Mouse (Mus musculus) urinary bladder, postnatal 14 days (tissue): ENCODE measurements around the gene Ndufv2.
A peak's percentile ranks its signal among the peaks of the same experiment; 100 is the strongest.
"Not testable (repeated sequence)": the region's sequence is repeated elsewhere in the genome, so short reads cannot be mapped to it uniquely, and the experiment has no call there.

Source experiments
- DNase-seq: peaks from one replicate; pipeline ENCODE4 v3.0.0; 2021; ENCODE audit warnings: low spot score

Gene Ndufv2

DNA sequence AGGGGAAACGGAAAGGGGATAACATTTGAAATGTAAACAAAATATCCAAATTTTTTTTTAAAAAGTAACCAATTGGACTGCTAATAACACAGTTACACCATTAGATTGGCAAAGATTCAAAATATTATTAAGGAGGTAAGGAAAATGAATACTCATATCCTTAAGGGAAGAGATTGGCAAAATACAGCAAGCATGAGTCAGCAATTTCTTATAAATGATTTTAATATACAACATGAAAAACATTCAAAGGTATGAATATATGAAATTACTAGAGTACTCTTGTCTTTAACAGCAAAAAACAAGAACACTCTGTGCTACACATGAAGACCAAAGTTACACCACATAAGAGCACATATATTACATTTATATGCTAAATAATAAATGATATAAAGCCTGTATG lies 16.3 kb downstream of the Ndufv2 start:
- no peak for DNase-seq

DNA sequence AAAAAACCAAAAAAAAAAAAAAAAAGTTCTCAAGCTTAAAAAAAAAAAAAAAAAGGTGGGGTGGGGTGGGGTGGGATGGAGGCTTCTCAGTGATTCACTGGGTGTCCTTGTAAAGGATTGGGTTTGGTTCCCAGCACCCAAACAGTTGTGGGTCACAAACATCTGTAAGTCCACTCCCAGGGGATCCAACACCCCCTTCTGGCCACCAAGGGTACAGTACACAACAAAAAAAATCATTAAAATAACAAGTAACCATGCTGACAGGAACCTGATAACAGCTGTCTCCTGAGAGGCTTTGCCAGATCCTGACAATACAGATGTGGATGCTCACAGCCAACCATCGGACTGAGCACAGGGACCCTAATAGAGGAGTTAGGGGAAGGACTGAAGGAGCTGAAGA lies 16.9 kb downstream of the Ndufv2 start:
- no peak for DNase-seq

DNA sequence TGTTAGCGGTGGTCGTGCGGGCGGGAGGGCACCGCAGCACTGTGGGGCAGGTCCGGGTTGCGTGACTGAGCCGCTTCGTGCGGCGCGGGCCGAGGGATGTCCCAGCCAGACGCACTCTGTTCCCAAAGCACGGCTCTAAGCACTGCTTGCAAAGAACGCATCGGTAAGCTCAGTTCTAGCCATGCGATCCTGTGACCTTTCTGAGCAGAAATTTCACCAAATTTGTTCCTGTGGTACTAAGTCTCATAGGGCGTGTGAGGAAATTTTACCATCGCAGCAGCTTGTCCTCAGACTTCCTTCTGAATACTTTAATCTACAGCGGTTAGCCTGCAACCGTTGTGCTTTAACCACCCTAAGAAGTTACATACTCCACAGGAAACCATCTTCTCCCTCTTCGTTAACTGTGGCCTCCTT lies 23.9 kb downstream of the Ndufv2 start:
- no peak for DNase-seq

DNA sequence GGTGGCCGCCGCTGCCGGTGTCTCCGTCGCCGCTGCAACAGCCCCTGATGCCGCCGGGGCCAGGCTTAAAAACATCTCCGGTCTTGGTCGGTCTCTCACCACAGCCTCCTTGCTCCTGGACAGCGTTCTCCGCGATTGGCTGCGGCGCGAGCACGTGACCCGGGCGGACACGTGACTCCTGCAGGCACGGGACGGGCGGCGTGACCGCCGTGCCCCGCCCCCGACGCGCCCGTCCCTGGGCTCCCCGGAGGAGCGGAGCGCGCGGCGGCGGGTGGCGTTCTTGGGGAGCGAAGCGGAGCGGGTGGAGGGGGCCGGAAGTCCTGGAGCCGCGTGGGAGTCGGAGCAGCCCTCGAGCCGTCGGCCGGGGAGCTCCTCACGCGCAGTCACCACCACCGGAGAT lies 24.4 kb downstream of the Ndufv2 start, which contains the start of gene Ankrd12:
Gene Ankrd12 (minus strand): TSS at position 156 of the 400 bp plus-strand sequence.
- peak; percentile 95 for DNase-seq

DNA sequence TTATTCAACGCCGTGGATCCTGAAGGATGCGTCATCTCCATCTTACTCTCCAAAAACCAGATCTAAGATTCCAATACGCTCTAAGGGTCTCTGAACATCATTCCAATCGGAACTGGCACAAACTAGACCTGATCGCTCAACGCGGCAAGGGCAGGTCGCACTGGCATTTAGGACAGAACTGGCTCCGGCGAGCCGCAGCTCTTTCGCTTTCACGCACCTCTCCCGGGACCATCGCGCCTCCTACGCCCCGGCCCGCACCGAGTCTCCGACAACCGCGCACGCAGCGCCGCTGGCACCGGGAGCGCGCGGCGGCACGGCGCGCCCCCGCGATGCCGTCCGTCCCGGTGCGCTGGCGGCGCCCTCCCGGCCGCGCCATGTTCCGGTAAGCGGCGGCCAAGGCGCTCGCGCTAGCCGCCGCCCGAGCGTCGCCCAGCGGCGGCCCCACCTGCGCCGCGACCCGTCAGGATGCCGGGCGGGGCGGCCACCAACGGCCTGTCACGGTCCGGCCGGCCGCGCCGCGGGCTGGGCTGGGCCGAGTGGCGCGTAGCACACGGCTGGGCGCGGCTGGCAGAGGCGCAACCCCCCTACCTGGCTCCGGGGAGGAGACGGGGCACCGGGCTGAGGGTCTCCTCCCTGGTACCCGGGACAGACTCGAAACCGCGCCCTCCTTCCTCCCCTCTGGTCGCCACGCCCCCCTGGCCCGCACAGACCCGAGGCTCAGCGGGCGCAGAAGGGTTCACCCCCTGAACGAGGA lies 25.0 kb downstream of the Ndufv2 start:
- peak; percentile 24 for DNase-seq

DNA sequence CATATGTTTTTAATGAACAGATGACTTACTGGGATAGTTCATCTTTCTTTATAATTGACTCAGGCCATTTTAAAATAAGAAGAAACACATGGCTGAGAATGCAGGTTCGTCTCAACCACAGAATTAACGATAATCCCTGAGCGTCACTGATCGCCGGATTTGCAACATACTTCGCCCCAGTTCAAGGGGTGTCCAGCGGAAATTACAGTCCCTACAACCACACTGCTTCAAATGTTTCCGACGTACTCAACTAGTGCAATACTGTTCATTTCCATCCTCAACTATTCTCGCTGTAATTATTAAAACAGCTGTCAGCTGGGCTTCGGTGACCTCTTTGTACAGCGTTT lies 25.6 kb downstream of the Ndufv2 start:
- no peak for DNase-seq

DNA sequence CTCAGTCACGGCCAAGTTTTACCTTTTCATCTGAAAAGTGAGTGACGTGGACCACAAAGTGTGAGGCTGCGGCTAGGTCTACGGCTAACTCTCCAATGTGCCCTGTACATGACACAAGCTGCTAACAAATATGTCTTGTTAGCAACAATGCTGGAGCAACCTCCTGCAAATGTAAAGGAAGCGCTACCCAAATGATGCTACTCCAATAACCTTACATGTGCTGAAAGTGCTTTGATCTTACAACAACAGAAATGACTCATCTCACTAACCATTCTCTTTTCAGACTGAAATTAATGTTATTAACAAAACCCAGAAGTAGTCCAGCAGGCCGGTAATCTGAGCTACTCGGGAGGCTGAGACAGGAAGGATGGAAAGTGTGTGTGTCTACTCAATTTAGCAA lies 27.4 kb downstream of the Ndufv2 start:
- DNase-seq, result no peak

DNA sequence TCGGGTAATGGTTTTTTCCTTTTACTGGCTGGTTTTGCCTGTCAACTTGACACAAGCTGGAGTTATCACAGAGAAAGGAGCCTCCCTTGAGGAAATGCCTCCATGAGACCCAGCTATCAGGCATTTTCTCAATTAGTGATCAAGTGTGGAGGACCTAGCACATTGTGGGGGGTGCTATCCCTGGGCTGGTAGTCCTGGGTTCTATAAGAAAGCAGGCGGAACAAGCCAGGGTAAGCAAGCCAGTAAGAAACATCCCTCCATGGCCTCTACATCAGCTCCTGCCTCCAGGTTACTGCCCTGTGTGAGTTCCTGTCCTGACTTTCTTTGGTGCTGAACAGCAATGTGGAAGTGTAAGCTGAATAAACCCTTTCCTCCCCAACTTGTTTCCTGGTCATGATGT lies 32.3 kb downstream of the Ndufv2 start:
- DNase-seq, result not testable (repeated sequence)

DNA sequence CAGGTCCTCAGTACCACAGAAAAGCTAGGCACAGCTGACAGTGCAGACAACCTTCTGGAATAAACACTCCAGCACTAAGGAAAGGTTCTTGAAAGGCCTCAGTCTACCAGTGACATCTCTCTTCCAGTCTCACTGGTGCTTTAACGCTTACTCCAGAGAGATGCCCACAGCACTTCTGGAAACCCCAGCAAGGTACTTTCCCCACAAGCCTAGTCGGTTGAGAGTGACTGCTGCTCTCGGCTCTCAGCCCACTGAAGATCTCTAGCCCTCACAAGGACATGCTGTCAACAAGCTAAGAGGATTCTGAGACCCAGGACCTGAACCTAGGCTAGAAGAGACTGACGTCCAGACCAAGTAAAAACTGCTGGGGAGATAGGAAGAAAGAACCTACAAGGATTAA lies 36.2 kb downstream of the Ndufv2 start:
- no peak for DNase-seq

DNA sequence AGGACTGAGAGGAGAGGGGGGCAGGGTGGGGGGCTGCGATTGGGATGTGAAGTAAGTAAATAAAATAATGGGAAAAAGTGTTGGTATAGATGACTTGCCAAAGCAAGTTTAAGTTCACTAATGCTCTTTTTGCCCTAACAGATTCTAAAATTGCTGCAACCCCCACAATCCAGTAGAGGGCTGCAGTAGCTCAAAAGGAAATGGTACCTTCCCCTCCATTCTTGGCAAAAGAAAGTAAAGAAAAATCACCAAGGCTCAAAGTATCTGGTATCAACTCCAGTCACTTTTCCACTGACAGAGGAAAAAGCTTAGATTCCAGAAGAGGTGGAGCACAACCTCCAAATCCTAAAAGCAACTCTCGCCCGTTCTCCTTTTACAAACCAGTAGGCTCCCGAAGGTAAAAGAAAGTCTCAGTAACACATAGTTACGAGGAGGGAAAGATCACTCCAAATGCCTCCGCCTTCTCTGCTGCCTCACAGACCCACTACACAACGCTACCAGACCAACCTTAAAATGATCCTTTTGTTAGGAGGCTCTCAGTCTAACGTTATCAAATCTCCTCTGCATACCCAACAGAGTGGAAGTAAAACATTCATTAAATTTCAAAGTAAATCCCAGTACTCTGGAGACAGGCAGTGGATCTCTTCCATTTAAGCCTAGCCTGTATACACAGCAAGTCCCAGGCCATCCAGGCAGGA lies 40.0 kb downstream of the Ndufv2 start:
- DNase-seq, result no peak

DNA sequence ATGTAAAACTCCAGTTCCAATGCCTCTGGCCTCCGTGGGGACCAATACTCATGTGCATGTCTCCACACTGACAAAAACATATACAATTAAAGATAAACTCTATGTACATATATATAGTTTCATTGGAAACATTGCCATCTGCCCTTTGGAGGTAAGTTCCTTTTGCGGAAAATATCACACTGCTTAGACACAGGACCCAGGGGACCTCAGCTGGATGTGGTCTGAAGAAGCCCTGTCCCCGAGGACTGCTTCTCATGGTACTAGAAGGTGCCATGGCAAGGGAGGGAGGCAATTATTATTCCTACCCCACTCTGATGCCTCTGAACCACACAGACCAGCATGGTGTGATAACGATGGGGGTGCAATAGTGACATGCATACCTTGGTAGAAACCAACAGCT lies 43.2 kb downstream of the Ndufv2 start:
- DNase-seq, result no peak

DNA sequence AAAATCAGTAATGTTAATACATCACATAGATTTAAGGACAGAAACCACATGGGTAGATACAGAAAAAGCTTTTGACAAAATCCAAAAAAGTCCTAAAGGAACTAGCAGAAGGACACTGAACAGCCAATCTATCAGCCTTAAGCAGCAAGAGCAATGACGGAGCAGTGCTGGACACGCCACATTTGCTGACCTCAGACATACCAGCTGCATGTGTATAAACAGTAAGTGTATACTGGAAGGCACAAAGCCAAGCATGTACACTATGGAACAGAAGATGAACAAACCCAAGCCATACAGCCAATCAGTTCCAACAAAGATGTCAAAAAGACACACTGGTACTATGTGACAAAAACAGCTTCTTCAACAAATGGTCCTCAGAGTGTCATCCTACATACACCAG lies 44.2 kb downstream of the Ndufv2 start:
- DNase-seq, result no peak

DNA sequence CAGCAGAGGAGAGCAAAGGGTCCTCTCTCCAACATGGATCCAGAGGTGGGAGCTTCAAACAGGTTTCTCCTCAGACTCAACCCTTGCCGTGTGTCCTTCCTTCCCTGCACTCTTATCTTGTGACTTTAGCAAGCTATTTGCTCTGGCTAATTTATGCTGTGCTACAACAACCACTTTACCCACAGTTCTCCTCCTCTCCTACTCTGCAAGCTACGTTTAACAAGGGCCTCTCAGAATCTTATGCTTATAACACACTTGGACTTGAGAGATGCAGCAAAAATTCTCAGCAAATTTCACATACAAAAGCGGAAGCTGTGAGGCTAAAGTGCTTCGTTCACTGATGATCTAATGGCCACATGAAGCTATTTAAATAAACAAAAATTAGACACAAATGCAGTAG lies 48.0 kb downstream of the Ndufv2 start:
- DNase-seq, result no peak

DNA sequence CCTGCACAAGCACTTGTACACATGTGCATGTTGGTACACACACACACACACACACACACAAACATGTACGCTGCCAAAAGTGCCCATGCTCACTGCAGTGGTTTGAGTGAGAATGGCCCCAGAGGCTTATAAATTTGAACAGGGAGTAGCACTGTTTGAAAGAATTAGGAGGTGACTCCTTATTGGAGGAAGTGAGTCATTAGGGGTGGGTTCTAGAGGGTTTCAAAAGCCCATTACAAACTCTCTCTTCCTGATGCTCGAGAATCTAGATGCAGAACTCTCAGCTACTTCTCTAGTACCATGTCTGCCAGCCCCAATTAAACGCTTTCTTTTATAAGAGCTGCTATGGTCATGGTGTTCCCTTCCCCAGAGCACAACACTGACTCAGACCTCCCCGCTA lies 52.6 kb downstream of the Ndufv2 start:
- DNase-seq, result no peak

DNA sequence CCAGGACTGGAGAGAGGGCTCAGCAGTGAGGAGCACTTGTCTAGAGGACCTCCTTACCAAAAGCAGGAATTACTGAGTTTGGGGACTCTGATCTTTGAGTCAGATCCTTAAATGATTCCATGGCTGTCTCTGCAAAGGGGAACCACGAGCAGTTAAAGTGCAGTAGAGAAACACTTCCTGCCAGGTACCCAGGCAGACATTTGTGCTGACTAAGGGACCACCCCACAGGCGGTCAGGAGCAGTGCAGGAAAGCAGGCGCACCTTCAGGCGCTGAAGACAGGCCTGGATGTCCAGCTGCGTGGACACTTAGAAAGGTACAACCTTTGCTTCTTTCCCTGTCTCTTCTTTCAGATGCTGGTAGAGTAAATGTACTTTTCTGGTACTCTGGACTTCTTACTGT lies 53.2 kb downstream of the Ndufv2 start:
- no peak for DNase-seq

DNA sequence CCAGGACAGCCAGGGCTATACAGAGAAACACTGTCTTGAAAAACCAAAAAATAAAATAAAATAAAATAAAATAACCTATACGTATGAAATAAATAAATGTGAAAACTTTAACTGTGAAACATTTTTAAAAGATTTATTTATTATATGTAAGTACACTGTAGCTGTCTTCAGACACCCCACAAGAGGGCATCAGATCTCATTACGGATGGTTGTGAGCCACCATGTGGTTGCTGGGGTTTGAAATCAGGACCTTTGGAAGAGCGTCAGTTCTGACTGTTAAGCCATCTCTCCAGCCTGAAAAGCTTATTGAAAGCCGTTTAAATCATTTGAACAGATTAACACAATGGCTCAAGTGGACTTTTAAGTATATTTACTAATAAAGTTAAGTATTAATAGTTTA lies 57.7 kb downstream of the Ndufv2 start:
- not testable (repeated sequence) for DNase-seq

DNA sequence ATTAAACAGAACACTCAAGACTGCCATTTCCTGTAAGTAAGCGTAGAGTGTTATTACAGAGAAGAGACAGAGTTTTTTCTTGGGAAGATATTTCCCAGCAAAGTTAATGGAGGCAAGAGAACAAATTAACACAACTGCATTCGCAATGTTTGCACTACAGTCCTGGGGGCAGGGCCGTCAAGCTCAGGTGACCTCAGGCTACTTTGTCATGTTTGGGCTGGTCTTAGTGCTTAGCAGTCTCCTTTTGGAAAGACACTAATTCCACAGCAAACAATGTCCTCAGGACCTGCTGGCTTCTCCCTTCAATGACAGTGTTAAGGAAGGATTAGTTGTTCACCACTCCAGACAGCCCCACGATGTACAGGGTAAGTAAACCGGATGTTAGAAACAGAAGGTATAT lies 60.3 kb downstream of the Ndufv2 start:
- no peak for DNase-seq

DNA sequence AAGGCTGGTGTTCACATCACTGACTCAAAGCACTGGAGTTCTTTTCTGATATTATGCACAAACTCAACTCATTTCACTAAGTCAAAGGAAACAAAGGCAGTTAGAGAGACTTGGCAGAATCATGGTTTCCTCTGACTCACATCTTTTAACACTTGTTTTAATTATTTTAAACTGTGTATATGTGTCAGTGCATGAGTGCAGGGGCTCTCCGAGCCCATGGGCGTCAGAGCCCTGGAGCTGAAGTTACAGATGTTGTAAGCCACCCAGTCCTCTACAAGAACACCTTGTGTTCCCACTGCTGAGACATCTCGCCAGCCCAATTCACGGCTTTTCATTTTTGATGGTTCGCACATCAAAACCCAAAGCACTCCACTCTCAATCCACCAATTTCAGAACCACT lies 68.1 kb downstream of the Ndufv2 start:
- no peak for DNase-seq

DNA sequence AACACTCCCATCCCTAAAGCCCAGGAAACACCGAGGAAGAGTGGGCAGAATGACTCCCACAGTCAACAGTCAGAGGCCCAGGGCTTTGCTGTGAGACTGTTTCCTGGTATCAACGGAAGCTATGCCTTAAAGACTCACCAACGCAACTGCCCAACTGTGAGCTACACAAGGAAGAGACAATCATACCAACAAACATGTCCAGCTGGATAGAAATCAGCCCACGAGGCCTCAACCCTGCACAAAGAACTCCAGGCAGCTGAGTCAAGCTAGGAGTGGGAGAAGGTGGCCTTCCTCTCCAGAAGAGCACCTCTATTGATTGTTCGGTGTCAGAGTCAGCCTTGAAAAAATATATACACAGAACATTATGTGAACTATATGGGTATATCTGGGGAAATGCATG lies 69.4 kb downstream of the Ndufv2 start:
- DNase-seq, result no peak
